Mouse (Mus musculus) megakaryocyte, adult 5-6 weeks (primary cell): Measurements from ENCODE around the gene Trmt61a. TPM values are rescaled to one million over a fixed set of nuclear protein-coding genes. Genes with fewer than 3 reads are reported as not detected.
A peak's percentile ranks its signal among the peaks of the same experiment; 100 is the strongest.

ENCODE experiments used
- ATAC-seq: 2 replicates; pipeline ENCODE4 v1.8.0; 2016; ENCODE audit warnings: mild to moderate bottlenecking, inconsistent platforms; ENCODE audit not compliant: poor library complexity, severe bottlenecking
- total RNA-seq, 2 experiments: library from RNA; stranded (forward) in 1 of 2; stranded (reverse) in 1 of 2; fragments of 153-499, 151-499 nt in 1 of 2; fragments of 221-1000, 200-1000 nt in 1 of 2; gene quantifications; 2 replicates each; pipeline versions ENCODE4 v1.2.3 to v1.2.4; 2015 to 2017

The Trmt61a gene
- total RNA-seq, 2 experiments from 2014 or later = 2.2 to 2.3 TPM

- peak; percentile 100 for ATAC-seq
Observed at GRCm38 (mm10) chr12:111731822-111732807, 54.2 kb downstream of the Trmt61a start.

- 0 out of 2 replicates have a peak, but pooled peaks have one; percentile 2 for ATAC-seq
Observed at GRCm38 (mm10) chr12:111732921-111733320, 55.0 kb downstream of the Trmt61a start.

Other genes starting within 250 kb of the Trmt61a start
- gene Tnfaip2, start 235.6 kb upstream of the Trmt61a start, total RNA-seq (2015) = 42.7 and 43.7 TPM in 2 replicates
- 81.0 and 109 TPM in 2 replicates for gene Tnfaip2, start 235.6 kb upstream of the Trmt61a start, total RNA-seq (2017)
- not detected in 2 replicates for gene Gm266, start 192.3 kb upstream of the Trmt61a start, total RNA-seq (2015)
- gene Gm266, start 192.3 kb upstream of the Trmt61a start, total RNA-seq (2017) = not detected in 2 replicates
- 255 and 299 TPM in 2 replicates for gene Eif5, start 140.1 kb upstream of the Trmt61a start, total RNA-seq (2015)
- gene Eif5, start 140.1 kb upstream of the Trmt61a start, total RNA-seq (2017) = 203 and 252 TPM in 2 replicates
- gene Mark3, start 103.6 kb upstream of the Trmt61a start, total RNA-seq (2015) = 61.6 and 69.6 TPM in 2 replicates
- gene Mark3, start 103.6 kb upstream of the Trmt61a start, total RNA-seq (2017) = 77.3 and 80.9 TPM in 2 replicates
- 8.0 and 9.7 TPM in 2 replicates for gene Ckb, start 5.8 kb upstream of the Trmt61a start, total RNA-seq (2015)
- 22.0 and 23.1 TPM in 2 replicates for gene Ckb, start 5.8 kb upstream of the Trmt61a start, total RNA-seq (2017)
- 10.8 and 11.4 TPM in 2 replicates for gene Bag5, start 35.2 kb downstream of the Trmt61a start, total RNA-seq (2015)
- 19.1 and 21.8 TPM in 2 replicates for gene Bag5, start 35.2 kb downstream of the Trmt61a start, total RNA-seq (2017)
- gene Apopt1, start 35.2 kb downstream of the Trmt61a start, total RNA-seq (2015) = 44.6 and 45.0 TPM in 2 replicates
- gene Apopt1, start 35.2 kb downstream of the Trmt61a start, total RNA-seq (2017) = 60.6 and 61.0 TPM in 2 replicates
- gene Klc1, start 80.7 kb downstream of the Trmt61a start, total RNA-seq (2015) = 36.3 and 36.7 TPM in 2 replicates
- 72.7 and 83.1 TPM in 2 replicates for gene Klc1, start 80.7 kb downstream of the Trmt61a start, total RNA-seq (2017)
- 3.7 and 4.6 TPM in 2 replicates for gene Xrcc3, start 135.8 kb downstream of the Trmt61a start, total RNA-seq (2015)
- 3.2 and 3.3 TPM in 2 replicates for gene Xrcc3, start 135.8 kb downstream of the Trmt61a start, total RNA-seq (2017)
- gene Zfyve21, start 136.1 kb downstream of the Trmt61a start, total RNA-seq (2015) = 10.5 and 14.8 TPM in 2 replicates
- 7.4 and 11.0 TPM in 2 replicates for gene Zfyve21, start 136.1 kb downstream of the Trmt61a start, total RNA-seq (2017)
- gene Ppp1r13b, start 230.0 kb downstream of the Trmt61a start, total RNA-seq (2015) = 3.8 and 6.9 TPM in 2 replicates
- 2.8 and 3.3 TPM in 2 replicates for gene Ppp1r13b, start 230.0 kb downstream of the Trmt61a start, total RNA-seq (2017)